Mouse (Mus musculus): Measurements from ENCODE around the gene Pax2.

DNA sequence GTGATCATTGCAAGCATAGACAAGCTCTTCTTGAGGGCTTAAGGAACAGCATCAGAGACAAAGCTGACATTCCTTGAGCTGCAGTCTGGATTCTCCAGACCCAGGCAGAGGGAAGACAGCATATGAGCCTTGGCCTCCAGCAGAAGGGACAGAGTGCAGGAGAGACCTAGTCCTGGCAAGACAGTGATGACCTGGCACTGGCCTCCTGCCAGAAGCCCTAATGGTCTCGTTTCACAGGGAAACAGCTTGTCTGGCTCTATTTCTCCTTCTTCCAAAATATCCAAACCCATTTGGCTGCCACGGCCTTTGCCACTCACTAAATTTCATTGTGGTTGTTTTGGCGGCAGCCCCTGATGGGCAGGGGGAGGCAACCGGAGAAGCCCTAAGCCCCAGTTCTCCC lies 36.1 kb downstream of the Pax2 start:
- TF ChIP-seq USF1 (IDR thresholded peaks at IDR 0.05; ENCODE audit: low read depth) (no peak), MAX (IDR thresholded peaks at IDR 0.05) (no peak), CTCF (IDR thresholded peaks at IDR 0.05; ENCODE audit: control insufficient read depth, insufficient read depth, insufficient read length) (no peak), CEBPB (IDR thresholded peaks at IDR 0.05; ENCODE audit: low read depth) (no peak), MYOD1 (IDR thresholded peaks at IDR 0.05; ENCODE audit: control insufficient read depth, insufficient read length, low read depth) (no peak), MYOG (IDR thresholded peaks at IDR 0.05; ENCODE audit: control insufficient read depth, extremely low read depth, insufficient read length) (no peak)

All from C2C12 (cell line).